Mouse (Mus musculus) forebrain, postnatal 0 days (tissue): ENCODE measurements around the gene Kpna3. TPM values are rescaled to one million over a fixed set of nuclear protein-coding genes. Genes with fewer than 3 reads are reported as not detected.
A peak's percentile ranks its signal among the peaks of the same experiment; 100 is the strongest.

Experiments used
- ATAC-seq: fragments of 200-750 bp; cut with Nextera tagmentation; 2 replicates; pipeline ENCODE4 v1.8.0; 2017; ENCODE audit warnings: mild to moderate bottlenecking, moderate library complexity
- DNase-seq: peaks from one replicate; pipeline ENCODE4 v3.0.0-alpha.2; 2015
- H3K27ac ChIP-seq: fragments of 300-500 bp; sonication (generic); 2 replicates; pipeline ENCODE4 v1.5.1; 2014; ENCODE audit warnings: low read depth, mild to moderate bottlenecking, antibody characterized with exemption, low read length, moderate library complexity, mixed read lengths
- H3K27me3 ChIP-seq: fragments of 300-500 bp; sonication (generic); 2 replicates; pipeline ENCODE4 v1.6.1; 2014; ENCODE audit warnings: mild to moderate bottlenecking, low read length, mixed read lengths; ENCODE audit not compliant: insufficient read depth
- H3K36me3 ChIP-seq: fragments of 300-500 bp; sonication (generic); 2 replicates; pipeline ENCODE4 v1.6.1; 2014; ENCODE audit warnings: mild to moderate bottlenecking, moderate library complexity; ENCODE audit not compliant: insufficient read depth
- H3K4me1 ChIP-seq: fragments of 300-500 bp; sonication (generic); 2 replicates; pipeline ENCODE4 v1.6.1; 2014; ENCODE audit warnings: antibody characterized with exemption; ENCODE audit not compliant: insufficient read depth
- H3K4me2 ChIP-seq: fragments of 300-500 bp; sonication (generic); 2 replicates; pipeline ENCODE4 v1.6.1; 2014; ENCODE audit warnings: low read depth, mild to moderate bottlenecking, moderate library complexity
- H3K4me3 ChIP-seq: fragments of 300-500 bp; sonication (generic); 2 replicates; pipeline ENCODE4 v1.5.1; 2014; ENCODE audit warnings: low read depth, low read length, mixed read lengths
- H3K9ac ChIP-seq: fragments of 300-500 bp; sonication (generic); 2 replicates; pipeline ENCODE4 v1.6.1; 2014; ENCODE audit warnings: mild to moderate bottlenecking
- H3K9me3 ChIP-seq: fragments of 300-500 bp; sonication (generic); 2 replicates; pipeline ENCODE4 v1.6.1; 2016; ENCODE audit warnings: low read length
- CTCF ChIP-seq: sonication (generic); IDR thresholded peaks from 2 replicates; pipeline ENCODE4 v1.5.1; 2016; ENCODE audit warnings: antibody characterized with exemption, control low read depth, low read depth
- WGBS: fragments of 180-500 bp; shearing (Covaris S2); extraction: QIAGEN DNeasy Blood & Tissue Kit; methylation state at CpG from one replicate; pipeline ENCODE4 v1.1.7; 2014; 5-methylcytosine and 5-hydroxymethylcytosine counted together
- polyA plus RNA-seq: library from polyadenylated mRNA; unstranded; fragments of >200 nt; fragmentation: Nextera tagmentation; extraction: Ambion mirVana; gene quantifications from 2 replicates; pipeline ENCODE4 v1.2.1, GENCODE M21; 2015
- total RNA-seq: library from RNA; depleted of rRNA; stranded (reverse); fragments of >200 nt; gene quantifications from 2 replicates; pipeline ENCODE4 v1.2.3, GENCODE M21; 2014

The Kpna3 gene
- total and polyA plus RNA-seq, 2 experiments from 2014 or later: 66.5 to 70.7 TPM

DNA sequence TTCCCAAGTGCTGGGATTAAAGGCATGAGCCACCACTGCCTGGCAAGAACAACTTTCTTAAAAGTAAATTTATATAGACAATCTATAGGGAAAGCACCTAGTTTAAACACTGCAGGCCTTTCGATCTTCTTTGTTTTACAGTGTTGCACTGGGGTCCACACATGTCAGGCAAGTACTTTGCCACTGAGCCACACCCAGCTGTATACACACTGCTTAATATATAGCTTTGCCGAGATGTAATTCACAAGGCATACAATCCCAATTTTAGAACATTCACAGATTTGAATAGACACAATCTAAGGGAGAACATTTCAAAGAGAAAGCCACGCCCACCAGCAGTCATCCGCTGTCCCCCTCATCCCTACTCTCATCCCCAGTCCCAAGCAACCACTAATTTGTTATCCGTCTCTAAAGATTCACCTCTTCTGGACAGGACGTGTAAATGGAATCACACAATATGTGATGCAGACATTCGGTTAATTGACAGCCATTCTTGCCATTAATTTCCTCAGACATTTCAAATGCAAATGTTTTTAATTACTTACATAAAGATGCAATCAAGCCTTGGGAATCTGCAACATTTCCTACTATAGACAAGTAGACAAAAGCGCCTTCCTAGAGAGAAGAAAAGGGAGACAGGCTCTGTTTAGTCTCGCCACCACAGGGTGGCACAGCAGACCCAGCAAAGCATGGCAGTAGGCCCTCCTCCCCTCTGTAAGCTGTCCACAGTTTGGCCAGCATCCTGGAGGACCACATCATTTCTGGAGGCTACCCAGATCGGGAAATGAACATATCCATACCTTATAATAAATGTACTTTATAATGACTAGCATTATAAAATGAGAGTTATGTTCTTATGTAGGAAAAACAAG lies 92.6 kb downstream of the Kpna3 start:
- DNase-seq (peak; percentile 81), ATAC-seq (peak; percentile 96)
- WGBS: 26% methylated on average over 10 of the region's 10 CpGs
- H3K9ac ChIP-seq: no peak overlapping the region; the same call in 1 of the 2 replicates
- H3K9me3 ChIP-seq: no peaks in the 10 kb centered on the region
- H3K27me3 ChIP-seq: no peaks in the 10 kb centered on the region
- H3K4me3 ChIP-seq: no peak overlapping the region
- peak overlapping the region; percentile 24 for H3K27ac ChIP-seq
- H3K36me3 ChIP-seq: no peaks in the 10 kb centered on the region
- no peaks in the 10 kb centered on the region for H3K4me1 ChIP-seq
- 0 out of 2 replicates have a peak overlapping the region, but pooled peaks have one; percentile 11 for H3K4me2 ChIP-seq
- peak; percentile 82 for TF ChIP-seq CTCF

DNA sequence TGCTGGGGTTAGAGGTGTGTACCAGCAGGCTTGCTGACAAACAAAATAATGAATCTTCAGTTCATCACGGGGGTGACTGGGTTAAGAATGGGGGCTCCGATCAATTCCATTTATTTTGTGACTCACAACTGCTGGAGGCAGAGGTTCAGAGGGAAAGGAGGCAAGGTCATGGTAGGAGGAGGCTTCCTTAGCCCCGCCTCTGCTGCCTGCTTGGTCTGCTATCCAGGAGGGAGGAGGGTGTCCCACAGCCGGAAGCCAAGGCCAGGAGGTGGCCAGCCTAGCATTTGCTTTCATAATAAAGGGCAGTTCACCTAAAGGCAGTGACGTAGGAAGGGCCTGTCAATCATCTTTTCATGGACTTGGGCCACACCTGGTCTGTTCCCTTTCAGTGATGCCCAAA lies 95.1 kb downstream of the Kpna3 start:
- ATAC-seq (no peak), DNase-seq (no peak)
- Histone ChIP-seq H3K4me2 (no peak overlapping the region), H3K4me3 (no peak overlapping the region), H3K36me3 (no peaks in the 10 kb centered on the region), H3K4me1 (no peaks in the 10 kb centered on the region), H3K27me3 (no peaks in the 10 kb centered on the region), H3K9me3 (no peaks in the 10 kb centered on the region), H3K27ac (no peak overlapping the region), H3K9ac (no peak overlapping the region)
- no peak for TF ChIP-seq CTCF
- WGBS: 72% methylated on average over 5 of the region's 5 CpGs

DNA sequence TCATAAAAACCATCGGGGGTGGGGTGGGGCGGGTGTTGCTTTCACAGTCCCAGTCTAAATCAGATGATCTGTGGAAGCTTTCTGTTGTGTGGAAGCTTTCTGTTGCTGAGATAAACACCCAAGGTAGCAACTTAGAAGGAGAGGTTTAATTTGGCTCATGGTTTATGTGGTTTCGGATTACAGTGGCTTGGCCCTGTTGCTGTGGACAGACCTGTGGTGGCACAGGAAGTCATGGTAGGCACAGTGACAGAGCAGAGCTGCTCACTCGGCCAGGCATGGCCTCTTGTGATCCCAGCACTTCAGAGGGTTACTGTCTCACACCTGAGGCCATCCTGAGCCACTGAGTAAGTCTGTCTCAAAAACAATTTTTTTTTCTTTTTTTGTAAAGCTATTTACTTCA lies 100.3 kb downstream of the Kpna3 start:
- no peak for TF ChIP-seq CTCF
- no peak overlapping the region for H3K27ac ChIP-seq
- H3K9me3 ChIP-seq: no peaks in the 10 kb centered on the region
- no peak overlapping the region for H3K9ac ChIP-seq
- H3K4me2 ChIP-seq: no peak overlapping the region
- ATAC-seq: no peak
- H3K27me3 ChIP-seq: no peaks in the 10 kb centered on the region
- WGBS: 91% methylated on average over 4 of the region's 4 CpGs
- no peak overlapping the region for H3K4me3 ChIP-seq
- no peaks in the 10 kb centered on the region for H3K4me1 ChIP-seq
- no peak for DNase-seq
- no peaks in the 10 kb centered on the region for H3K36me3 ChIP-seq

DNA sequence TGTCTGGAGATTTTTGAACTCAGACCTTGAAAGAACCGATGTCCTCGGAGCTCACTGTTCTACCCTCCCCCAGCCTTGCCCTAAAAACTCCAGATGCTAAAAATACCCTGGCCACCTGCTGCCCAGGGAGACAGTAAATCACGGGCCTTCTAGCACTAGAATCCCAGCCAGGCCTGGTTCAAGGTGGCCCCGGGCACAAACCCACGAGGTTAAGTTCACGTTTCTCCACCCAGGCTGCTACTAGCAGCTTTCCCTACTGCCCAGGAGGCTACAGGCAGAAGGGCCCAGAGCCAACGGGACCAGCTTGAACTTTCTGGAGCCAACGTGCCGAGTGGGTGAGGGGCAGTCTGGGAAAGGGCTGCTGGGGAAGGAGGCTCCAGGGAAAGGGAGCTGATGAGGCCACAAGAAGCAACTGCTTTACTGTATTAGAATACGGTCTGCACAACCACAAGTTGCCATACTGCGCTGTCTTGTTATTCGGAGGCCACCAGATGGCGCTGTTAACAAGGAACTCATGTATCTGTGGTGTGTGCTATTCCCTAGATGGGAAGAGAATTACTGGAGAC lies 108.6 kb downstream of the Kpna3 start:
- H3K4me1 ChIP-seq: peaks cover 15% of the 10 kb centered on the region
- peak; percentile 93 for DNase-seq
- 0 out of 2 replicates have a peak overlapping the region, but pooled peaks have one; percentile 10 for H3K9ac ChIP-seq
- ATAC-seq: peak; percentile 76
- H3K27ac ChIP-seq: peak overlapping the region; percentile 76
- WGBS: 8% methylated on average over 13 of the region's 13 CpGs
- no peaks in the 10 kb centered on the region for H3K36me3 ChIP-seq
- H3K4me2 ChIP-seq: peak overlapping the region; percentile 36
- no peaks in the 10 kb centered on the region for H3K9me3 ChIP-seq
- peak; percentile 96 for TF ChIP-seq CTCF
- H3K27me3 ChIP-seq: no peaks in the 10 kb centered on the region
- H3K4me3 ChIP-seq: no peak overlapping the region

DNA sequence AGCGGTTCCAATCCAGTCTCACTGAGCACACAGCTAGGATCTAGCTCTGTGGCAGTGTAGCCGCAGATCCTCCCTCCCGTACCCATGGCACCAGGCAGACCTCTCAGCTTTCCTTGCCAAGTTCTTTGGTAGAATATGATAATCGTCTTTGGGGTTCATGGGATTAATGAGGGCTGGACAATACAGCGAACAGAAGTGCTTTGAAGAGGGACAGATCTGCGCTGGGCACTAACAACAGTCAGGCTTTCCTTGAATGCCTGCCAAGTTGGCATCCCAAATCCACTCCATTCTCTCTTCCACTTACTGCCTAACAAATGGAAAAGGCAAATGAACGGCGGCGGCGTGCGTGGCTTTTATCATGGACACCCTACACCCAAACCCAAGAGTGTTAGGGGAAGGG lies 109.1 kb downstream of the Kpna3 start:
- WGBS: 25% methylated on average over 11 of the region's 11 CpGs

DNA sequence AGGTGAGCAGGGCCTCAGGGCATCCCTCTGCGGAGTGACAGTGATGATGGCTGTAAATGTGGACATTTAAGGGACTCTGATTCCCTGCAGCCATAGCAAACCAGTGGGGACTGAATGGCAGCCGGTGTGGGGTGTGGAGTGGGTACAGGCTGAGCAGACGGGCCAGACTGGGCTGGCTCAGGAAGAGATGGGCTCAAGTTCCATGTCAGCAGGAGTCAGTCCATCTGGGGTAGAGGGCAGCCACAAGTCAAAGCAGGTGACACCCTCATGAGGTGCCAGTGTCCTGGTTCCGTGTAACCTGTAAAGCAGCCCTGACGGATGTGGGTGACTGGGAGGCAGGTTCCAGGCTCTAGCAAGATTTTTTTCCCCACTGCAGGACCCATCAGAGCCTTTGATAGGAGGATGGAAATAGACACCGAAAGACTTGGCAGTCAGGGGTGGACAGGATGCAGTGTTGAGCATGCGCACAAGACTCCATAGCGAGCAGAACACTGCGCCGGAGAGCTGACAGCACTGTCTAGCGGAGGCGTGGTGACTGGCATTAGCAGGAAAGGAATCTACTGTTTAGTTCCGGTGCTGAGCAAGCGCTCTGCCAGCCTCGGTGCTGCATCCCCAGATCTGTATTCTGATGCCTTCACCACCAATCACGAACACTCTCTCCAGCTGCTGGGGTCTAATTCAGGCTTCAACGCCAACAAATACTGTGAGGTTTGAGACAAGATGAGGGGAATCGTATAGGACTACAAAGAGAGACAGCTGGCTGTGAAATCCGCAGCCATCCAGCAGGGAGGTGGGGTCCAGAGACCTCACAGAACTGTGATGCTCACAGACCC lies 111.8 kb downstream of the Kpna3 start:
- Histone ChIP-seq H3K4me2 (peak overlapping the region; percentile 52), H3K4me1 (peaks cover 15% of the 10 kb centered on the region), H3K4me3 (peak overlapping the region; percentile 24), H3K9me3 (0 out of 2 replicates have a peak, but pooled peaks cover 3% of the 10 kb centered on the region), H3K36me3 (no peaks in the 10 kb centered on the region), H3K9ac (peak overlapping the region; percentile 51), H3K27ac (peak overlapping the region; percentile 88), H3K27me3 (no peaks in the 10 kb centered on the region)
- peak; percentile 41 for TF ChIP-seq CTCF
- peak; percentile 87 for ATAC-seq
- peak; percentile 93 for DNase-seq
- 24% methylated on average over 19 of the region's 19 CpGs for WGBS

More for the DNA sequence above, 109.1 kb downstream of the Kpna3 start:
- H3K9ac ChIP-seq: 0 out of 2 replicates have a peak overlapping the region, but pooled peaks have one; percentile 3
- DNase-seq: peak; percentile 78
- H3K36me3 ChIP-seq: no peaks in the 10 kb centered on the region
- no peak for TF ChIP-seq CTCF
- no peak overlapping the region for H3K4me3 ChIP-seq
- H3K4me1 ChIP-seq: peaks cover 15% of the 10 kb centered on the region
- H3K27ac ChIP-seq: peak overlapping the region; percentile 76
- peak overlapping the region; percentile 36 for H3K4me2 ChIP-seq
- no peaks in the 10 kb centered on the region for H3K27me3 ChIP-seq
- no peaks in the 10 kb centered on the region for H3K9me3 ChIP-seq
- peak; percentile 40 for ATAC-seq
